21 mouse cellular contexts compared by ENCODE assay signal in the genomic region with DNA sequence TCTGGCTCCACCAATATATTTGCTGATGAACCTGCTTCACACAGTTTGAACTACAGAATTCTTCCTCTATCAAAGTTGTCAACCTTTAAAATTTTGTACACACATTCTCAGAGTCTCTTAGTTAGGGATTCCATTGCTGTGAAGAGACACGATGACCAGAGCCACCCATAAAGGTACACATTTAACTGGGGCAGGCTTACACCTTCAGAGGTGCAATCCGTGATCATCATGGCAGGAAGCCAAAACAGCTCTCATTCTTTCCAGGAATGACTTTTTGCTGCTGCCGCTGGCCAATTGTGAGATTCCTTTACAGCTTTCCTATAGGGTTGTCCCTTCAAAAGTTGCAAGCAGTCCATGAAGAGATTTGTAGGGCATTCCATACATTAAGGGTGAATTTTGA.
DNase-seq lines count a peak whose midpoint lies in the region; ATAC-seq and TF ChIP-seq lines count a peak whose summit lies in the region.
"Had no signal": no experiment of that assay in that cellular context is flagged by ENCODE, and none has a peak within 500 bp of the region (broad histone marks: within the 10 kb centered on the region; RNA-seq: fewer than 3 reads in every experiment).

No protein-coding gene starts in this region.

- no peak for TF ChIP-seq CTCF in lung, postnatal 0 days (IDR thresholded peaks at IDR 0.05)

- no peak overlapping the region for H3K4me3 ChIP-seq in lung, postnatal 0 days (ENCODE audit: low read depth, low read length)
- H3K4me3 ChIP-seq: embryonic facial prominence, embryonic 15.5 days; erythroblast, embryonic 14.5 days; forebrain, embryonic 10.5 days; gastrocnemius, adult 2 months; heart, embryonic 12.5 days; hindbrain, embryonic 12.5 days had no signal

- no peaks in the 10 kb centered on the region for H3K36me3 ChIP-seq in lung, postnatal 0 days (ENCODE audit: insufficient read depth, low read length)
- H3K36me3 ChIP-seq: embryonic facial prominence, embryonic 15.5 days had no signal

- H3K4me2 ChIP-seq in lung, postnatal 0 days (replicated peaks; ENCODE audit: low read depth, low read length) = no peak overlapping the region
- H3K4me2 ChIP-seq: embryonic facial prominence, embryonic 15.5 days; heart, embryonic 12.5 days; hindbrain, embryonic 12.5 days had no signal

- no peak for TF ChIP-seq EP300 in lung, postnatal 0 days (IDR thresholded peaks at IDR 0.05)

- no peaks in the 10 kb centered on the region for H3K9me3 ChIP-seq in lung, postnatal 0 days (ENCODE audit: low read length)
- H3K9me3 ChIP-seq: embryonic facial prominence, embryonic 15.5 days; forebrain, embryonic 10.5 days; heart, embryonic 12.5 days; hindbrain, embryonic 12.5 days had no signal

- no peaks in the 10 kb centered on the region for H3K27me3 ChIP-seq in lung, postnatal 0 days (replicated peaks; ENCODE audit: insufficient read depth, low read length)
- H3K27me3 ChIP-seq: embryonic facial prominence, embryonic 15.5 days; heart, embryonic 12.5 days; hindbrain, embryonic 12.5 days had no signal

- no peak overlapping the region for H3K9ac ChIP-seq in lung, postnatal 0 days (replicated peaks; ENCODE audit: low read depth)
- H3K9ac ChIP-seq: embryonic facial prominence, embryonic 15.5 days; heart, embryonic 12.5 days; hindbrain, embryonic 12.5 days had no signal

- no peak for ATAC-seq in lung, postnatal 0 days
- ATAC-seq: forebrain, embryonic 14.5 days; hindbrain, embryonic 16.5 days; inflammation-experienced regulatory T-cells, adult 6 months; intestine, postnatal 0 days had no signal

- no peak overlapping the region for H3K27ac ChIP-seq in lung, postnatal 0 days (ENCODE audit: low read length)
- H3K27ac ChIP-seq: embryonic facial prominence, embryonic 15.5 days; forebrain, embryonic 10.5 days; gastrocnemius, adult 2 months; hindbrain, embryonic 12.5 days had no signal

- 45% methylated on average over 3 of the region's 3 CpGs for WGBS in lung, postnatal 0 days

- peak; percentile 40 to 50 for DNase-seq in cerebellum, adult 18-20 months
- no peak for DNase-seq in cerebellum, adult 11-12 months
- peak; percentile 36 for DNase-seq in adipocyte (ENCODE audit: low spot score)
- peak; percentile 41 for DNase-seq in cerebellum, adult 9-10 months
- peak; percentile 26 to 61 for DNase-seq in cerebellum, postnatal 25 days
- DNase-seq in lung, postnatal 0 days (ENCODE audit: low spot score) = no peak
- DNase-seq in MN1 (ENCODE audit: low spot score) = no peak
- DNase-seq: adrenal gland, postnatal 14 days; embryo, embryonic 11 days; gastrocnemius, adult 2 months; gastrocnemius, postnatal 25 days; kidney, adult 8-10 months had no signal

- no peaks in the 10 kb centered on the region for H3K4me1 ChIP-seq in lung, postnatal 0 days (ENCODE audit: insufficient read depth, low read depth, low read length)

Comparison
In these comparisons a context has a peak if more than half of its experiments do, and no peak if none do; other contexts are left out.
1. DNase-seq: peak in cerebellum, adult 18-20 months (2 of 2), adipocyte (single experiment), cerebellum, adult 9-10 months (single experiment) and cerebellum, postnatal 25 days (2 of 2); none in cerebellum, adult 11-12 months (single experiment), lung, postnatal 0 days (single experiment) and MN1 (single experiment).